Mouse (Mus musculus): ENCODE measurements around the gene Myo18a. TPM values are rescaled to one million over a fixed set of nuclear protein-coding genes. Genes with fewer than 3 reads are reported as not detected.

Gene Myo18a
- polyA plus RNA-seq, 1 experiment from 2014 or later: 12.3 TPM

DNA sequence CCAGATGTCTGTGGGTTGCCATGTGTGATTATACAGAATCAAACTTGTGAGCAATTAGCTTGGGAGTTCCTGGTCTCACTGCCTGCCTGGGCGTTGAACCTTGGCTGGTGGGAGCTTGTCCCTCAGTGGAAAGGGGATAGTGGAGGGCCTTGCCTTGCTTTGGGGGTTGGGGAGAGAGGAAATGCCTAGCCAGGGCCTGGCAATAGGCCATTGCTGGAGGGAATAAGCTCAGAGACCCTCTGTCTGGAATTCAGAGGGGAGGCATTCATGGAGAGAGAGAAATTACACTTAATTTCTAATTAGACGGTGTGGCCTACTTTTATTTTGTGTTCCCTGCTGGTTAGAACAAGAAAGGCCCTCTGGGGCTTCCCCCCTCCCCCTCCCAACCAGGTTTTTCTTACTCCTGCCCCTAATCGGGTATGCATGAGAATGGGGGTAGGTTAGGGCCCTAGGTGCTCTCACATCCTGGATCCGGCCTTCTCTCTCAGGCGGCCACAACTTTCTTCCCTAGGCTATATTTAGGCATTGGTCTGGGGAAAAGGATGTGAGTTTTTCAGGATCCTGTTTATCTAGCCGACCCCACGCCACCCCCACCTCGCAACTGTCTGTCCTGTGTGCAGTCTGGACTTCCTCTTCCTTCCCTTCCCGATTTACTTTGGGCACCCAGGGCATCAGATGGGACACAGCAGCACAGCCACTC lies 12.8 kb downstream of the Myo18a start:
- Histone ChIP-seq H3K36me3 (replicated peaks; ENCODE audit: control insufficient read depth, insufficient read depth, low read depth, low read length) (no peaks in the 10 kb centered on the region), H3K4me2 (ENCODE audit: low read depth, low read length) (no peak overlapping the region), H3K4me3 (ENCODE audit: low read depth, low read length) (no peak overlapping the region), H3K27me3 (ENCODE audit: control insufficient read depth, insufficient read depth, low read length) (no peaks in the 10 kb centered on the region), H3K27ac (replicated peaks; ENCODE audit: low read depth, low read length) (0 out of 2 replicates have a peak overlapping the region, but pooled peaks have one; percentile 41), H3K9me3 (replicated peaks; ENCODE audit: control insufficient read depth, low read length) (no peaks in the 10 kb centered on the region), H3K4me1 (ENCODE audit: control insufficient read depth, insufficient read depth, low read length) (0 out of 2 replicates have a peak, but pooled peaks cover 2% of the 10 kb centered on the region), H3K9ac (replicated peaks; ENCODE audit: low read length) (no peak overlapping the region)
- 37% methylated on average over 9 of the region's 9 CpGs for WGBS
- no peak for ATAC-seq (replicated peaks; ENCODE audit: insufficient number of reproducible peaks, low FRiP score, low TSS enrichment, low read depth)
- no peak for DNase-seq (ENCODE audit: low spot score)

DNA sequence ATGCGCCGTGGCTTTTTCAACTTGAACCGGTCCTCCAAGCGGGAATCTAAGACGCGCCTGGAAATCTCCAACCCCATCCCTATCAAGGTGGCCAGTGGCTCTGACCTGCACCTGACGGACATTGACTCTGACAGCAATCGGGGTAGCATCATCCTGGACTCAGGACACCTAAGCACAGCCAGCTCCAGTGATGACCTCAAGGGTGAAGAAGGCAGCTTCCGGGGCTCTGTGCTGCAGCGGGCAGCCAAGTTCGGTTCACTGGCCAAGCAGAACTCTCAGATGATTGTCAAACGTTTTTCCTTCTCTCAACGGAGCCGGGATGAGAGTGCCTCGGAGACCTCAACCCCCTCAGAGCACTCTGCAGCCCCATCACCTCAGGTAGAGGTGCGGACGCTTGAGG lies 14.4 kb downstream of the Myo18a start:
- ATAC-seq (replicated peaks; ENCODE audit: insufficient number of reproducible peaks, low FRiP score, low TSS enrichment, low read depth) (no peak), DNase-seq (ENCODE audit: low spot score) (no peak)
- H3K4me2 ChIP-seq (ENCODE audit: low read depth, low read length): no peak overlapping the region
- no peaks in the 10 kb centered on the region for H3K27me3 ChIP-seq (ENCODE audit: control insufficient read depth, insufficient read depth, low read length)
- WGBS: 93% methylated on average over 17 of the region's 17 CpGs
- H3K36me3 ChIP-seq (replicated peaks; ENCODE audit: control insufficient read depth, insufficient read depth, low read depth, low read length): no peaks in the 10 kb centered on the region
- no peak overlapping the region for H3K27ac ChIP-seq (replicated peaks; ENCODE audit: low read depth, low read length)
- H3K4me1 ChIP-seq (ENCODE audit: control insufficient read depth, insufficient read depth, low read length): 0 out of 2 replicates have a peak, but pooled peaks cover 2% of the 10 kb centered on the region
- no peak overlapping the region for H3K9ac ChIP-seq (replicated peaks; ENCODE audit: low read length)
- no peak overlapping the region for H3K4me3 ChIP-seq (ENCODE audit: low read depth, low read length)
- no peaks in the 10 kb centered on the region for H3K9me3 ChIP-seq (replicated peaks; ENCODE audit: control insufficient read depth, low read length)

DNA sequence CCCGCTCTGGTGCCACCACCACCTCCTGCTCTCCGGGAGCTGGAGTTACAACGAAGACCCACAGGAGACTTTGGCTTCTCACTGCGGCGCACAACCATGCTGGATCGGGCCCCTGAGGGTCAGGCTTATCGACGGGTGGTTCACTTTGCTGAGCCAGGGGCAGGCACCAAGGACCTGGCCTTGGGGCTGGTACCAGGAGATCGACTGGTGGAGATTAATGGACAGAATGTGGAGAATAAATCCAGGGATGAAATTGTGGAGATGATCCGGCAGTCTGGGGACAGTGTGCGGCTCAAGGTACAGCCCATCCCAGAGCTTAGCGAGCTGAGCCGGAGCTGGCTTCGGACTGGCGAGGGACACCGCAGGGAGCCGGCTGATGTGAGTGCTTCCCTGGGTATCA lies 14.9 kb downstream of the Myo18a start:
- H3K36me3 ChIP-seq (replicated peaks; ENCODE audit: control insufficient read depth, insufficient read depth, low read depth, low read length): no peaks in the 10 kb centered on the region
- H3K4me1 ChIP-seq (ENCODE audit: control insufficient read depth, insufficient read depth, low read length): 0 out of 2 replicates have a peak, but pooled peaks cover 2% of the 10 kb centered on the region
- no peak for DNase-seq (ENCODE audit: low spot score)
- no peak overlapping the region for H3K9ac ChIP-seq (replicated peaks; ENCODE audit: low read length)
- H3K9me3 ChIP-seq (replicated peaks; ENCODE audit: control insufficient read depth, low read length): no peaks in the 10 kb centered on the region
- ATAC-seq (replicated peaks; ENCODE audit: insufficient number of reproducible peaks, low FRiP score, low TSS enrichment, low read depth): no peak
- H3K27ac ChIP-seq (replicated peaks; ENCODE audit: low read depth, low read length): no peak overlapping the region
- no peak overlapping the region for H3K4me3 ChIP-seq (ENCODE audit: low read depth, low read length)
- no peak overlapping the region for H3K4me2 ChIP-seq (ENCODE audit: low read depth, low read length)
- WGBS: 91% methylated on average over 17 of the region's 17 CpGs
- H3K27me3 ChIP-seq (ENCODE audit: control insufficient read depth, insufficient read depth, low read length): no peaks in the 10 kb centered on the region

DNA sequence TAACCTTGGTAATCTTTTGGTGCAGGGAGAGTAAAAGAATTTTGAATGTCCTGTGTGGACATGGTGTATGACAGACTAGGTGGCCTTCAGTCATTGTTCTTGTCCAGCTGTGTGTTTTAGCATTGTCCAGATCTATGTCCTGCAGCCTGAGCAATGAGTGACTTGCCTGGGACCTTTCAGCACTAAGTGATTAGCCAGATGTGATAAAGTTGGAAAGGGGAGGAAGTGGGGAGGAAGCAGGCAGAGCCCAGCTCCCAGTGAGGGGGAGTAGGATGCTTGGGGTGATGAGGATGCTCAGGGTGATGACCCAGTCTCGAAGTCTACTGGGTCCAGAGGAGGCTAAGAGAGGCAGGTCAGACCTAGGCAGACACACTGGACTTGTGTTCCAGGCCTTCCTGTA lies 16.2 kb downstream of the Myo18a start:
- no peaks in the 10 kb centered on the region for H3K9me3 ChIP-seq (replicated peaks; ENCODE audit: control insufficient read depth, low read length)
- ATAC-seq (replicated peaks; ENCODE audit: insufficient number of reproducible peaks, low FRiP score, low TSS enrichment, low read depth): no peak
- H3K4me2 ChIP-seq (ENCODE audit: low read depth, low read length): no peak overlapping the region
- H3K9ac ChIP-seq (replicated peaks; ENCODE audit: low read length): no peak overlapping the region
- no peaks in the 10 kb centered on the region for H3K27me3 ChIP-seq (ENCODE audit: control insufficient read depth, insufficient read depth, low read length)
- H3K4me1 ChIP-seq (ENCODE audit: control insufficient read depth, insufficient read depth, low read length): 0 out of 2 replicates have a peak, but pooled peaks cover 2% of the 10 kb centered on the region
- H3K36me3 ChIP-seq (replicated peaks; ENCODE audit: control insufficient read depth, insufficient read depth, low read depth, low read length): no peaks in the 10 kb centered on the region
- no peak for DNase-seq (ENCODE audit: low spot score)
- no peak overlapping the region for H3K27ac ChIP-seq (replicated peaks; ENCODE audit: low read depth, low read length)
- WGBS: 75% methylated on average over 1 of the region's 1 CpGs
- H3K4me3 ChIP-seq (ENCODE audit: low read depth, low read length): no peak overlapping the region

DNA sequence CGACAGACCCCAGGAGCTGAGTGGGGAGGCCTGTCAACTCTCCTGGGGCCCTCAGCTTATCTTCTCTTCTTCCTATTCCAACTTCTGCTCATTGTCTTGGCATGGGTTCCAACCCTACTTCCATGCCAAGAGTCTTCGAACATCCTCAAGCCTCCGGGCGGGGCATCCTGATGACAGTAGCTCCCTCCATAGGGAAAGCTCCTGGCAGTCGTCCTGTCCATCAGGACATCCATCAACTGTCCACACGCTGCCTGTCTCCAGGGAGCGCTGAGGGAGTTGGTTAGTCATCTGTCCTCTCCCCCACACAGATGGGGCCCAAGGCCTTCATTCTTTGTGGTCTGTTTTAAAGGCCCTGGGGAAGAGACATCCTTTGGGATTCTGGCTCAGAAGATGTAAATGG lies 18.0 kb downstream of the Myo18a start:
- H3K9ac ChIP-seq (replicated peaks; ENCODE audit: low read length): no peak overlapping the region
- no peak for DNase-seq (ENCODE audit: low spot score)
- WGBS: 83% methylated on average over 7 of the region's 7 CpGs
- H3K4me2 ChIP-seq (ENCODE audit: low read depth, low read length): no peak overlapping the region
- no peaks in the 10 kb centered on the region for H3K36me3 ChIP-seq (replicated peaks; ENCODE audit: control insufficient read depth, insufficient read depth, low read depth, low read length)
- peaks cover 2% of the 10 kb centered on the region; the same call in 1 of the 2 replicates for H3K4me1 ChIP-seq (ENCODE audit: control insufficient read depth, insufficient read depth, low read length)
- no peak overlapping the region for H3K27ac ChIP-seq (replicated peaks; ENCODE audit: low read depth, low read length)
- no peak overlapping the region for H3K4me3 ChIP-seq (ENCODE audit: low read depth, low read length)
- no peak for ATAC-seq (replicated peaks; ENCODE audit: insufficient number of reproducible peaks, low FRiP score, low TSS enrichment, low read depth)
- no peaks in the 10 kb centered on the region for H3K9me3 ChIP-seq (replicated peaks; ENCODE audit: control insufficient read depth, low read length)
- no peaks in the 10 kb centered on the region for H3K27me3 ChIP-seq (ENCODE audit: control insufficient read depth, insufficient read depth, low read length)

DNA sequence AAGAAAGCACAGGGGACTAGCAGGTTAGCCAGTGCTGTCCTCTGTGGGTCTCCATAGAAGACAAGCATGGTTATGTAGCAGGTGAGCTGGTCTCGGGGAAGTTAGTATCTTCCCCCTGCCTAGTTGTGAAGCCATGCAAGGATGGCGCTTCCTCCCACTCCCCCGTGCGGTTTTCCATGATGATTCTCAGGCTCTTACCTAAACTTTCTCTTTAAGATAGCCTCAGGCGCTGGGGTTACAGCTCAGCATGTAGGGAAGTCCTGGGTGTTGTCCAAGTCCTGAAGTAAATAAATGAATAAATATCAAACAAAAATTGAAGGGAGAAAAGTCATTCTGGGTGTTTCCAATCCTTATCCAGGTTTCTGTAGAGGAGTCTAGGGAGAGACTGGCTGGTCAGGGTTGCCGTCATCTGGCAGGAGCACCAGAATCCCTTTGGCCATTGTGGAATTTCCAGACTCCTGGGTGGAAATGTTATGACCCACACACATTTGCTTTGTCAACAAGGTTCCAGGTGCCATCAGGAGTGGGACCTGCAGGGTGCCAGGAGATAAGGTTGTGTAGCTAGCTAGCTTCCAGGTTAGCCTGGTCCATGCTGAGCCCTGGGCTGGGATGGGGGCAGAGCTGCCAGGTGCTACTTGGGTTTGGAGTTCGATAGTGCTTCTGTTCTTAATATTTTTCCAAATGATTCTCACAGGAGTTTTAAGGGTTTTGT lies 19.2 kb downstream of the Myo18a start:
- H3K9me3 ChIP-seq (replicated peaks; ENCODE audit: control insufficient read depth, low read length): no peaks in the 10 kb centered on the region
- H3K27me3 ChIP-seq (ENCODE audit: control insufficient read depth, insufficient read depth, low read length): no peaks in the 10 kb centered on the region
- H3K4me2 ChIP-seq (ENCODE audit: low read depth, low read length): no peak overlapping the region
- H3K9ac ChIP-seq (replicated peaks; ENCODE audit: low read length): no peak overlapping the region
- WGBS: 85% methylated on average over 7 of the region's 7 CpGs
- ATAC-seq (replicated peaks; ENCODE audit: insufficient number of reproducible peaks, low FRiP score, low TSS enrichment, low read depth) (no peak), DNase-seq (ENCODE audit: low spot score) (no peak)
- H3K4me3 ChIP-seq (ENCODE audit: low read depth, low read length): no peak overlapping the region
- no peak overlapping the region for H3K27ac ChIP-seq (replicated peaks; ENCODE audit: low read depth, low read length)
- no peaks in the 10 kb centered on the region for H3K36me3 ChIP-seq (replicated peaks; ENCODE audit: control insufficient read depth, insufficient read depth, low read depth, low read length)
- H3K4me1 ChIP-seq (ENCODE audit: control insufficient read depth, insufficient read depth, low read length): peaks cover 2% of the 10 kb centered on the region; the same call in 1 of the 2 replicates

DNA sequence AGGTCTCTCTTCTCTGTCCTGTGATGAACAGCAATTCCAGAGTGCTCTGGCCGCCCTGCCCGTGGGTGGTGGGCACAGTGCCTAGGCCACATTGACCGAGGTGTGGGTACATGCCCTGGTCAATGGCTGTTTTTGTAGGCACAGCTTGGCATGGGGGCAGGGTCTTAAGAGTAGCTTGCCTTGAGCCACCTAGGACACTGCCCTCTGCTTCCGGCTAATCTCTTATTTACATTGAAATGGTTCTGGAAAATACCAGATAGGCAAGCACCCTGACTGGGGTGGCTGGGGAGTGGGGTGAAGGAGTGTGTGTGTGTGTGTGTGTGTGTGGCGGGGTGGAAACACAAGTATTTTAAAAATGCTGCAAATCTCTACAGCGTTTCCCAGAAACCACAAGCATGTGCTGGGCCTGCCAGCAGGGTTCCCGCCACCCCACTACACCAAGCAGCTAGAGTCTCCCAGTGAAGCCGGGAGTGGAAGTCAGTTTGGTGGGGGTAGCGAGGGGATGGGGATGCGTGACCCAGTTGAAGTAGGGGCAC lies 20.2 kb downstream of the Myo18a start:
- H3K4me2 ChIP-seq (ENCODE audit: low read depth, low read length): no peak overlapping the region
- no peaks in the 10 kb centered on the region for H3K36me3 ChIP-seq (replicated peaks; ENCODE audit: control insufficient read depth, insufficient read depth, low read depth, low read length)
- WGBS: 65% methylated on average over 10 of the region's 10 CpGs
- H3K4me1 ChIP-seq (ENCODE audit: control insufficient read depth, insufficient read depth, low read length): peaks cover 2% of the 10 kb centered on the region; the same call in 1 of the 2 replicates
- no peaks in the 10 kb centered on the region for H3K27me3 ChIP-seq (ENCODE audit: control insufficient read depth, insufficient read depth, low read length)
- DNase-seq (ENCODE audit: low spot score) (no peak), ATAC-seq (replicated peaks; ENCODE audit: insufficient number of reproducible peaks, low FRiP score, low TSS enrichment, low read depth) (no peak)
- H3K9ac ChIP-seq (replicated peaks; ENCODE audit: low read length): no peak overlapping the region
- H3K4me3 ChIP-seq (ENCODE audit: low read depth, low read length): no peak overlapping the region
- no peak overlapping the region for H3K27ac ChIP-seq (replicated peaks; ENCODE audit: low read depth, low read length)
- no peaks in the 10 kb centered on the region for H3K9me3 ChIP-seq (replicated peaks; ENCODE audit: control insufficient read depth, low read length)

Measured in embryonic facial prominence, embryonic 11.5 days (tissue).